Mouse (Mus musculus) cerebellum, adult 2 months (tissue): ENCODE measurements around the gene Psg26. TPM values are rescaled to one million over a fixed set of nuclear protein-coding genes. Genes with fewer than 3 reads are reported as not detected.
"Not testable (repeated sequence)": the region's sequence is repeated elsewhere in the genome, so short reads cannot be mapped to it uniquely, and the experiment has no call there.

ENCODE experiments used
- DNase-seq, 2 experiments: peaks; one replicate each; pipeline ENCODE4 v3.0.0; 2021
- H3K27ac ChIP-seq: fragments of 200-500 bp; 2 replicates; pipeline ENCODE4 v1.5.1; 2012; ENCODE audit warnings: low read length, control low read depth, inconsistent platforms; ENCODE audit not compliant: insufficient read depth
- H3K27me3 ChIP-seq: fragments of 200-500 bp; 2 replicates; pipeline ENCODE4 v1.6.1; 2012; ENCODE audit warnings: inconsistent platforms, mild to moderate bottlenecking, low read length, moderate library complexity; ENCODE audit not compliant: control insufficient read depth, insufficient read depth
- H3K4me1 ChIP-seq: fragments of 200-500 bp; 2 replicates; pipeline ENCODE4 v1.6.1; 2011; ENCODE audit warnings: low read length; ENCODE audit not compliant: control insufficient read depth, insufficient read depth
- H3K4me3 ChIP-seq: fragments of 200-500 bp; replicated peaks from 2 replicates; pipeline ENCODE3; 2011; ENCODE audit warnings: mild to moderate bottlenecking, low read depth, low read length, control low read depth; ENCODE audit not compliant: insufficient read depth
- CTCF ChIP-seq: fragments of 200-500 bp; IDR thresholded peaks from 2 replicates; pipeline ENCODE4 v1.5.1; 2011; ENCODE audit warnings: low read depth, mild to moderate bottlenecking, control low read depth, low read length, moderate library complexity, borderline replicate concordance; ENCODE audit not compliant: insufficient read depth
- POLR2A ChIP-seq: fragments of 200-500 bp; IDR thresholded peaks from 2 replicates; pipeline ENCODE4 v1.6.1; 2011; ENCODE audit warnings: low read length, control low read depth, borderline replicate concordance; ENCODE audit not compliant: insufficient read depth
- WGBS: fragments of 180-500 bp; shearing (Covaris S2); methylation state at CpG from one replicate; pipeline ENCODE4 v1.1.7; 2018; 5-methylcytosine and 5-hydroxymethylcytosine counted together
- polyA plus RNA-seq: library from polyadenylated mRNA; depleted of rRNA; stranded (reverse); fragments of >200 nt; gene quantifications from 2 replicates; pipeline ENCODE4 v1.2.3, GENCODE M21; 2012; rRNA removed

Psg26 gene
- polyA plus RNA-seq = not detected in 2 replicates

GRCm38 (mm10) chr7:18484077-18484476, at the start of gene Psg26:
TSS of gene Psg26 (minus strand) at chr7:18484177.
- no peak within 1 kb of the TSS for H3K27ac ChIP-seq
- H3K27me3 ChIP-seq = no peaks in the 10 kb centered on the region
- WGBS = 56% methylated on average over 1 of the region's 1 CpGs
- DNase-seq = no peak
- TF ChIP-seq POLR2A (no peak), CTCF (no peak)
- no peaks in the 10 kb centered on the region for H3K4me1 ChIP-seq
- H3K4me3 ChIP-seq = no peak within 1 kb of the TSS

- TF ChIP-seq CTCF (no peak), POLR2A (no peak)
- H3K27me3 ChIP-seq = no peaks in the 10 kb centered on the region
- no peak overlapping the region for H3K27ac ChIP-seq
- H3K4me1 ChIP-seq = no peaks in the 10 kb centered on the region
- DNase-seq = no peak
- 60% methylated on average over 3 of the region's 3 CpGs for WGBS
- no peak overlapping the region for H3K4me3 ChIP-seq
These were observed 49.4 kb upstream of the Psg26 start for GRCm38 (mm10) chr7:18533420-18533819.

GRCm38 (mm10) chr7:18532169-18532568, 48.2 kb upstream of the Psg26 start, which contains the start of gene Psg25:
TSS of gene Psg25 (minus strand) at chr7:18532269.
- no peak for DNase-seq
- TF ChIP-seq POLR2A (no peak), CTCF (no peak)
- Histone ChIP-seq H3K4me3 (no peak within 1 kb of the TSS), H3K27me3 (no peaks in the 10 kb centered on the region), H3K4me1 (no peaks in the 10 kb centered on the region), H3K27ac (no peak within 1 kb of the TSS)
- WGBS = 88% methylated on average over 1 of the region's 1 CpGs

GRCm38 (mm10) chr7:18524668-18525067, 40.7 kb upstream of the Psg26 start:
- 90% methylated on average over 8 of the region's 8 CpGs for WGBS
- Histone ChIP-seq H3K27ac (no peak overlapping the region), H3K4me1 (no peaks in the 10 kb centered on the region), H3K27me3 (no peaks in the 10 kb centered on the region), H3K4me3 (no peak overlapping the region)
- DNase-seq = no peak
- TF ChIP-seq CTCF = no peak

GRCm38 (mm10) chr7:18512848-18513247, 28.9 kb upstream of the Psg26 start:
- not testable (repeated sequence) for DNase-seq, H3K4me3 ChIP-seq, H3K4me1 ChIP-seq, H3K27me3 ChIP-seq, H3K27ac ChIP-seq

- not testable (repeated sequence) for H3K4me3 ChIP-seq, H3K4me1 ChIP-seq, H3K27me3 ChIP-seq, H3K27ac ChIP-seq, DNase-seq
- 41% methylated on average over 2 of the region's 2 CpGs for WGBS
These were observed 28.4 kb upstream of the Psg26 start for GRCm38 (mm10) chr7:18512417-18512816.

GRCm38 (mm10) chr7:18511479-18511878, 27.5 kb upstream of the Psg26 start:
- TF ChIP-seq POLR2A (no peak), CTCF (no peak)
- Histone ChIP-seq H3K4me1 (no peaks in the 10 kb centered on the region), H3K27me3 (no peaks in the 10 kb centered on the region), H3K4me3 (no peak overlapping the region), H3K27ac (no peak overlapping the region)
- no peak for DNase-seq
- 29% methylated on average over 9 of the region's 9 CpGs for WGBS

- WGBS = 76% methylated on average over 2 of the region's 2 CpGs
- not testable (repeated sequence) for H3K4me1 ChIP-seq, H3K27ac ChIP-seq, H3K4me3 ChIP-seq, H3K27me3 ChIP-seq, DNase-seq
These were observed 52.0 kb downstream of the Psg26 start, which contains the start of gene Psg28 for GRCm38 (mm10) chr7:18431941-18432340. TSS of gene Psg28 (minus strand) at chr7:18432041.

Other genes starting within 250 kb of the Psg26 start
- not detected in 2 replicates for gene Mill1, start 238.8 kb downstream of the Psg26 start, polyA plus RNA-seq
- not detected in 2 replicates for gene Psg18, start 129.2 kb downstream of the Psg26 start, polyA plus RNA-seq
- not detected in 2 replicates for gene Psg28, start 52.1 kb downstream of the Psg26 start, polyA plus RNA-seq
- 0.03 TPM in 1 of 2 replicates, not detected in the other for gene Psg25, start 48.1 kb upstream of the Psg26 start, polyA plus RNA-seq
- 0.05 TPM in 1 of 2 replicates, not detected in the other for gene Psg27, start 83.1 kb upstream of the Psg26 start, polyA plus RNA-seq
- 0.05 TPM in 1 of 2 replicates, not detected in the other for gene Psg23, start 132.3 kb upstream of the Psg26 start, polyA plus RNA-seq
- gene Psg21, start 172.5 kb upstream of the Psg26 start, polyA plus RNA-seq = not detected in 2 replicates
- gene Psg20, start 202.0 kb upstream of the Psg26 start, polyA plus RNA-seq = not detected in 2 replicates
- not detected in 2 replicates for gene Psg22, start 233.9 kb upstream of the Psg26 start, polyA plus RNA-seq